Mouse (Mus musculus) stomach, adult 2 months (tissue): Measurements from ENCODE around the gene Adra1b. TPM values are rescaled to one million over a fixed set of nuclear protein-coding genes. Genes with fewer than 3 reads are reported as not detected.

Experiments used
- polyA plus RNA-seq: library from polyadenylated mRNA; depleted of rRNA; stranded (reverse); fragments of >200 nt; gene quantifications from 2 replicates; pipeline ENCODE4 v1.2.3, GENCODE M21; 2012; rRNA removed

The Adra1b gene
- polyA plus RNA-seq, result 1.2 and 1.3 TPM in 2 replicates

DNA sequence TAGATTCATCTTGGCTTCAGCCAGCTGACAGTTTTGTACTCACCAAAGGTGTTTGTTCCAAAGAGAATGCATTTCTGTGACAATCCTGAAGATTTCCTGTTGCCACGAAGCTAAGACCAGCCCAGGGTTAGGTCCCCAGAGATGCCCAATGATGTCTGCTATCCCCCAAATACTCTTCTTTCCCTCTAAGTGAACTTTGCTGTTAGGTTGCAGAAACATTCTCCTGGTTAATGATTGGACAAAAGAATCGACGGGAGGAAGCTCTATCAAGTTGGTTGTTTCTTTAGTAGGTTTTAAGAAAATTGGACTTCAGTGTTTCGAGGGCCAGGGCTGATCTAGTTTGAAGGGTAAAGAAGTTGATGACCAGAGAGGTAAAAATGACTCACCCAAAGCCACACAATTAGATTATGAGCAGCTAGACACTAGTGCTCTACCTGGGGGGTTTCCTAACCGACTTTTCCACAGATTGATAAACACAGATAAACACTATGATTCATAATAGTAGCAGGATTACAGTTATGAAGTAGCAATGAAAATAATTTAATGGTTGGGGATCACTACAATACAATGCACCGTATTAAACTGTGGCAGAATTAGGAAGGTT is at the start of gene Adra1b:
Adra1b (minus strand) TSS at position 160 of the 604 bp plus-strand sequence.

DNA sequence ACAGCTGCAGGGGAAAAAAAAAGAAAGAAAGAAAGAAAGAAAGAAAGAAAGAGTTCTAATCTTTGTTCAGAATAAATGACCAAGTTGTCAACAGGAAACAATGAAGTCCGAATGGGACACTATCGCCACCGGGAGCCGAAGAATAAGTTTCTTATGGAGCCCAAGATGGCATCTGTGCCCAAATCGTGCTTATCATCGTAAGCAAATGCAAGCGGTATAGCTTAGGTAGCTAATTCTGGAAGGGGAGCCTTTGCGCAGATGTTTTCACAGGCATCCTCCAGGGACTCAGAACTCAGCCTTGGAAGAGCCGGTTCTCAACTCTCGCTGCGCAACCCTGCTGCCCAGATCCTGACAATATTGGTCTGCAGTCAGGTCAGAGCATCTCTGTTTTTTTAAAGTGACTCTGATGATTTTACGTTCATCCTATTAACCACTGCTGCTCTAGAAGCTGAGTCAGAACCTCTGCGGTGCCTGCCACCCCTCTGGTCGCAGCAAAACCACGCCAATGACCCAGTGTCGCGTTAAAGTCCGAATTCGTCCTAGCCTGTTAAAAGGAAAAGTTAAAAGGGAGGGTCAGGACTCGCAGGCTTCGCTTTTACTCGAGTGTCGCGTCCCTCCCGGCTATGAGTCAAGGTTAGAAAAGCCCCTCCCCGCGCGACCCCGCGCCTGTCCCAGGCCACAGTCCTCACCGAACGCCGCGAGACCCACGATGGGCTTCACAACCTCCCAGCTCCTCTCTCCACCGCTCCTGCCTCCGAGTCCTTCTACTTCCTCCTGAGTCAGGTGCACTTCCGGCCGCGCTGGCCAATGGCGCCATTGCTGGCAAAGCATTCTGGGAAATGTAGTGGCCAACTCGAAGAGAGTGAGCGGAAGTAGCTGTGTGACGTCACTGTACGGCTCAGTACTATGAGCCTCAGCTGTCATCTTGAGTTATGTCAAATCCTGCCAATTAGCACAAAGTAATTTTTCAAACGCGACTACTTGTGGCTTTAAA is 153.5 kb downstream of the Adra1b start, which contains the start of gene Ttc1:
Ttc1 (minus strand) TSS at position 776 of the 994 bp plus-strand sequence.

Other genes starting within 250 kb of the Adra1b start
- 3.2 and 6.8 TPM in 2 replicates for gene Pwwp2a, start 219.2 kb downstream of the Adra1b start, polyA plus RNA-seq
- gene Ttc1, start 153.2 kb downstream of the Adra1b start, polyA plus RNA-seq, result 1.9 and 2.1 TPM in 2 replicates